Mouse (Mus musculus) bone marrow, adult 2 months (tissue): ENCODE results near the gene Ccdc149. TPM values are rescaled to one million over a fixed set of nuclear protein-coding genes. Genes with fewer than 3 reads are reported as not detected.

Source experiments
- H3K27ac ChIP-seq: fragments of 200-500 bp; 2 replicates; pipeline ENCODE4 v1.5.1; 2012; ENCODE audit warnings: low read depth, mild to moderate bottlenecking, control low read depth, inconsistent platforms, low read length; ENCODE audit not compliant: control insufficient read depth, poor library complexity, insufficient read depth
- H3K4me1 ChIP-seq: fragments of 200-500 bp; 2 replicates; pipeline ENCODE4 v1.6.1; 2011; ENCODE audit warnings: low read length; ENCODE audit not compliant: control insufficient read depth, insufficient read depth
- H3K4me3 ChIP-seq: fragments of 200-500 bp; replicated peaks from 2 replicates; pipeline ENCODE3; 2011; ENCODE audit warnings: mild to moderate bottlenecking, low read depth, low read length, control low read depth; ENCODE audit not compliant: control insufficient read depth
- CTCF ChIP-seq: fragments of 200-500 bp; IDR thresholded peaks from 2 replicates; pipeline ENCODE4 v1.5.1; 2011; ENCODE audit warnings: low read length, control low read depth; ENCODE audit not compliant: control insufficient read depth, insufficient read depth
- POLR2A ChIP-seq: fragments of 200-500 bp; IDR thresholded peaks from 2 replicates; pipeline ENCODE4 v1.6.1; 2011; ENCODE audit warnings: low read depth, mild to moderate bottlenecking, control low read depth, low read length, borderline replicate concordance; ENCODE audit not compliant: control insufficient read depth
- WGBS: fragments of 180-500 bp; shearing (Covaris S2); methylation state at CpG from one replicate; pipeline ENCODE4 v1.1.7; 2018; 5-methylcytosine and 5-hydroxymethylcytosine counted together
- polyA plus RNA-seq: library from polyadenylated mRNA; stranded (reverse); fragments of >200 nt; gene quantifications from 2 replicates; pipeline ENCODE4 v1.2.4, GENCODE M21; 2011; ENCODE audit warnings: low replicate concordance; ENCODE audit not compliant: missing spikeins, insufficient read depth, insufficient read length

Gene Ccdc149
- polyA plus RNA-seq, 1 experiment = not detected

- 85% methylated on average over 14 of the region's 14 CpGs for WGBS
- Histone ChIP-seq H3K27ac (no peak overlapping the region), H3K4me1 (no peaks in the 10 kb centered on the region; the same call in 1 of the 2 replicates), H3K4me3 (no peak overlapping the region)
- no peak for TF ChIP-seq CTCF
- TF ChIP-seq POLR2A = no peak
Observed at GRCm38 (mm10) chr5:52495671-52496070, 24.4 kb upstream of the Ccdc149 start.

- Histone ChIP-seq H3K4me1 (no peaks in the 10 kb centered on the region), H3K4me3 (no peak overlapping the region), H3K27ac (no peak overlapping the region)
- WGBS = 79% methylated on average over 6 of the region's 6 CpGs
- TF ChIP-seq CTCF = no peak
- no peak for TF ChIP-seq POLR2A
Observed at GRCm38 (mm10) chr5:52491496-52491895, 20.2 kb upstream of the Ccdc149 start.

- Histone ChIP-seq H3K4me1 (no peaks in the 10 kb centered on the region), H3K27ac (no peak overlapping the region), H3K4me3 (no peak overlapping the region)
- WGBS = 26% methylated on average over 13 of the region's 13 CpGs
- no peak for TF ChIP-seq CTCF
- TF ChIP-seq POLR2A = no peak
Observed at GRCm38 (mm10) chr5:52487559-52488430, 16.5 kb upstream of the Ccdc149 start.

- no peak overlapping the region for H3K4me3 ChIP-seq
- no peak overlapping the region for H3K27ac ChIP-seq
- TF ChIP-seq POLR2A = no peak
- no peak for TF ChIP-seq CTCF
- 26% methylated on average over 7 of the region's 7 CpGs for WGBS
- no peaks in the 10 kb centered on the region for H3K4me1 ChIP-seq
Observed at GRCm38 (mm10) chr5:52476826-52477225, 5.5 kb upstream of the Ccdc149 start.

- TF ChIP-seq POLR2A (peak; percentile 24; the same call in 1 of the 2 replicates), CTCF (no peak)
- under 1% methylated on average over 23 of the region's 23 CpGs for WGBS
- Histone ChIP-seq H3K4me1 (no peaks in the 10 kb centered on the region), H3K4me3 (no peak overlapping the region), H3K27ac (no peak overlapping the region)
Observed at GRCm38 (mm10) chr5:52476292-52476701, 5.0 kb upstream of the Ccdc149 start.

GRCm38 (mm10) chr5:52473988-52474387, 2.7 kb upstream of the Ccdc149 start:
- no peaks in the 10 kb centered on the region for H3K4me1 ChIP-seq
- TF ChIP-seq CTCF (no peak), POLR2A (no peak)
- 88% methylated on average over 7 of the region's 7 CpGs for WGBS
- H3K4me3 ChIP-seq = no peak overlapping the region
- H3K27ac ChIP-seq = no peak overlapping the region

GRCm38 (mm10) chr5:52470551-52470950, 770 bp downstream of the Ccdc149 start:
- WGBS = 56% methylated on average over 5 of the region's 5 CpGs
- Histone ChIP-seq H3K27ac (no peak overlapping the region), H3K4me1 (no peaks in the 10 kb centered on the region), H3K4me3 (no peak overlapping the region)
- no peak for TF ChIP-seq POLR2A

GRCm38 (mm10) chr5:52467841-52468240, 3.5 kb downstream of the Ccdc149 start:
- WGBS = 75% methylated on average over 3 of the region's 3 CpGs
- no peak overlapping the region for H3K27ac ChIP-seq
- TF ChIP-seq POLR2A = no peak
- TF ChIP-seq CTCF = no peak
- H3K4me3 ChIP-seq = no peak overlapping the region
- H3K4me1 ChIP-seq = no peaks in the 10 kb centered on the region
